In genomic region chr15:5068801-5069518, GRCm38 (mm10) we compare ENCODE assay signal across 8 mouse cellular contexts. TPM values are rescaled to one million over a fixed set of nuclear protein-coding genes. Genes with fewer than 3 reads are reported as not detected.
DNase-seq lines count a peak whose midpoint lies in the region; ATAC-seq lines count a peak whose summit lies in the region.

No protein-coding gene starts in this region.

- no peak overlapping the region for H3K27ac ChIP-seq in heart, embryonic 13.5 days (replicated peaks)

- H3K27me3 ChIP-seq in heart, embryonic 13.5 days (replicated peaks) = no peaks in the 10 kb centered on the region

- ATAC-seq in heart, embryonic 13.5 days (ENCODE audit: extremely low read depth, insufficient number of reproducible peaks, low FRiP score, low TSS enrichment) = no peak

- DNase-seq in urinary bladder, adult 18-20 months (ENCODE audit: low spot score in 2 of 2) = peak; percentile 17 to 42
- DNase-seq in urinary bladder, adult 2 months (ENCODE audit: low spot score) = no peak
- DNase-seq in embryo, embryonic 11.5 days (ENCODE audit: low read depth, low spot score) = peak; percentile 26
- DNase-seq in kidney, postnatal 25 days = peak; percentile 50 to 56
- DNase-seq in lung, adult 18-20 months = peak; percentile 13 to 39
- DNase-seq in right cerebral cortex, postnatal 25 days = peak; percentile 49
- no peak for DNase-seq in T-cell, adult 2 months (ENCODE audit: low spot score)

- H3K9ac ChIP-seq in heart, embryonic 13.5 days = no peak overlapping the region

- no peaks in the 10 kb centered on the region; the same call in 1 of the 2 replicates for H3K9me3 ChIP-seq in heart, embryonic 13.5 days

- H3K4me2 ChIP-seq in heart, embryonic 13.5 days = peak overlapping the region; percentile 49

- 26% methylated on average over 15 of the region's 15 CpGs for WGBS in heart, embryonic 13.5 days

- peak overlapping the region; percentile 13; the same call in 1 of the 2 replicates for H3K4me3 ChIP-seq in heart, embryonic 13.5 days

- H3K4me1 ChIP-seq in heart, embryonic 13.5 days = peaks cover 6% of the 10 kb centered on the region; the same call in 1 of the 2 replicates

- no peaks in the 10 kb centered on the region for H3K36me3 ChIP-seq in heart, embryonic 13.5 days

RNA-seq across cellular contexts. Expression of gene C7, which starts 5.4 kb away (rescaled TPM):
- 51.5 and 67.5 TPM in 2 replicates for polyA plus RNA-seq in urinary bladder, adult 2 months (2012; rRNA removed)
- polyA plus RNA-seq in heart, embryonic 13.5 days (2015; fragmentation: Nextera tagmentation; extraction: Ambion mirVana) = 0.07 and 0.10 TPM in 2 replicates

RNA-seq across cellular contexts. Expression of gene Card6, which starts 39.4 kb away (rescaled TPM):
- polyA plus RNA-seq in urinary bladder, adult 2 months (2012; rRNA removed) = 2.9 and 4.0 TPM in 2 replicates
- polyA plus RNA-seq in heart, embryonic 13.5 days (2015; fragmentation: Nextera tagmentation; extraction: Ambion mirVana) = 2.0 and 2.4 TPM in 2 replicates

RNA-seq across cellular contexts. Expression of gene Rpl37, which starts 47.5 kb away (rescaled TPM):
- polyA plus RNA-seq in urinary bladder, adult 2 months (2012; rRNA removed) = 1,831 and 1,970 TPM in 2 replicates
- polyA plus RNA-seq in heart, embryonic 13.5 days (2015; fragmentation: Nextera tagmentation; extraction: Ambion mirVana) = 363 and 370 TPM in 2 replicates

Comparison
In these comparisons a context has a peak if more than half of its experiments do, and no peak if none do; other contexts are left out.
1. DNase-seq: peak in urinary bladder, adult 18-20 months (2 of 2), embryo, embryonic 11.5 days (single experiment), kidney, postnatal 25 days (2 of 2), lung, adult 18-20 months (2 of 2) and right cerebral cortex, postnatal 25 days (single experiment); none in urinary bladder, adult 2 months (single experiment) and T-cell, adult 2 months (single experiment).
2. RNA of gene C7, which starts 5.4 kb away (polyA plus RNA-seq): 51.5 to 67.5 TPM in urinary bladder, adult 2 months; 0.07 to 0.10 TPM in heart, embryonic 13.5 days; every median in the first group is over 10 times any median in the second.